Mouse (Mus musculus) left cerebral cortex, postnatal 36 days (tissue): Measurements from ENCODE around the gene Cdiptos. TPM values are rescaled to one million over a fixed set of nuclear protein-coding genes. Genes with fewer than 3 reads are reported as not detected.

Experiments
- DNase-seq, 2 experiments: peaks; one replicate each; pipeline ENCODE4 v3.0.0; 2021 to 2022; ENCODE audit warnings: low spot score in 2 of 2, mixed read lengths in 1 of 2
- intact Hi-C: fragments of 180-260 bp; cut with DNase I; formaldehyde crosslinking; loops from one replicate; pipeline ENCODE4 v1.15.1; 2025
- total RNA-seq, 2 experiments: library from RNA; stranded (reverse); gene quantifications; 2 replicates each; pipeline ENCODE4 v1.2.3; 2021

Gene Cdiptos
- total RNA-seq, 2 experiments from 2014 or later = not detected

DNA sequence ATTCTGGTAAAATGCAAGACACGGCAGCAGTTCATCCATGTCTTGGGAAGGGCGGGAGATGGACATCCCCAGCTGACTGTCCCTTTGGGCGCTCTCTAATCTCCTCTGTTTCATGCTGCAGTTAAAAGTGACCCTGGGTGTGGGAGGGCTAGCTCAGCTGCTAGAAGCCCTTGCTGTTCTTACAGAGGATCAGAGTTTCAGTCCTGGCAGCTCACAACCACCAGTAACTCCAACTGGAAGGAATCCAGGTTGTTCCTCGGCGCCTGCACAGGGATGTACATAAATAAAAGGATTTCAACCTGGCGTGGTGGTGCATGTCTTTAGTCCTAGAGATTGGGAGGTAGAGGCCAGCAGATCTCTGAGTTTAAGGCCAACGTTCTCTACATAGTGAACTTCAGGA is 7.2 kb upstream of the Cdiptos start:
- DNase-seq = no peak
- intact Hi-C loops = no loop called here

DNA sequence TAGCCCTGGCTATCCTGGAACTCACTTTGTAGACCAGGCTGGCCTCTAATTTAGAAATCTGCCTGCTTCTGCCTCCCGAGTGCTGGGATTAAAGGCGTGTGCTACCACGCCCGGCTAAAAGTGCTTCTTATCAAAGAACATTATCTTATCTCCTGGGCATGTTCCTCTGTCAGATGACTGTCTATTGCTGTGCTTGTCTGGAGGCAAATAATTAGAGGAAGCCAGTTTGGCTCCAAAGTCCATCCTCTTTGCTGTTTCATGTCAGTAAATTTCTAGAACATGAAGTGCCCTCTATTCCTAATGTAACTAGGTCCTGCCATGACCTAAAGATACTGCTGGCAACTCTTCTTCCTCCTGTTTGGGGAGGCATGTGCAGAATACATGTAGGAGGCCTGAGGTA is 6.2 kb upstream of the Cdiptos start:
- DNase-seq = no peak
- intact Hi-C loops = no loop called here

GRCm38 (mm10) chr7:126981601-126982000 is 5.7 kb upstream of the Cdiptos start:
- no peak for DNase-seq
- intact Hi-C loops = no loop called here

- intact Hi-C loops = loop anchor here (5.0 kb wide), 1 partner anchor 123 kb away; no protein-coding TSS in a partner anchor
- DNase-seq = no peak
Observed at GRCm38 (mm10) chr7:126978841-126979240, 2.9 kb upstream of the Cdiptos start.

- intact Hi-C loops = loop anchor here (2.0 to 5.0 kb wide), 2 partner anchors 40 to 125 kb away; partner anchors contain the start of genes Pagr1a and Pagr1b
Observed at GRCm38 (mm10) chr7:126976878-126977459, 1.1 kb upstream of the Cdiptos start.

DNA sequence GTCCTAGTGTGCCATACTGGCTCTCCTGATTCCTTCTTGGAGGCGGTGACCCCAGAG is 177 bp downstream of the Cdiptos start, which contains the start of gene Cdipt:
TSS of gene Cdipt (plus strand) at position 22 of the 57 bp plus-strand sequence.
- no peak for DNase-seq
- intact Hi-C loops = loop anchor here (2.0 to 5.0 kb wide), 2 partner anchors 25 to 127 kb away; partner anchors contain the start of gene Sez6l2

More at GRCm38 (mm10) chr7:126976878-126977459, 1.1 kb upstream of the Cdiptos start:
- DNase-seq = no peak

- intact Hi-C loops = loop anchor here (2.0 to 5.0 kb wide), 2 partner anchors 25 to 127 kb away; partner anchors contain the start of gene Sez6l2
- DNase-seq = no peak
Observed at GRCm38 (mm10) chr7:126975493-126975892, 405 bp downstream of the Cdiptos start.

DNA sequence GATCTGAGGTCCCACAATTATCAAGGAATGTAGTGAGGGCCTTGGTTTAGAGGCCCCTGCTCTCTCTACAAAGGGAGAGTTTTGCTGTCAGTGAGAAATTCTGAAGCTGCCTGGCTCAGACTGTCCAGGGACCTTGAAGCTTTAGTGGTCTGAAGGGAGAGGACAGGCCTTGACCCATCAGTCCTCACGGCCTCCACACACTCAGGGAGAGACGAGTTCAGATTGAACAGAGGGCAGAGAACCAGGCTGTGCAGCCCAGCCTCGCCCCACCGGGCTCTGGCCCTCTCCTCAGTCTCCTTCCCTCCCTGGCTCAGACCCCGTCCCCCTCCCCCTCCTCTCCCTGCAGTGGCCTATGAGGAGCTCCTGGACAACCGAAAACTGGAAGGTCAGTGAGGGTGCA is 8.5 kb downstream of the Cdiptos start:
- DNase-seq = no peak
- intact Hi-C loops = no loop called here

DNA sequence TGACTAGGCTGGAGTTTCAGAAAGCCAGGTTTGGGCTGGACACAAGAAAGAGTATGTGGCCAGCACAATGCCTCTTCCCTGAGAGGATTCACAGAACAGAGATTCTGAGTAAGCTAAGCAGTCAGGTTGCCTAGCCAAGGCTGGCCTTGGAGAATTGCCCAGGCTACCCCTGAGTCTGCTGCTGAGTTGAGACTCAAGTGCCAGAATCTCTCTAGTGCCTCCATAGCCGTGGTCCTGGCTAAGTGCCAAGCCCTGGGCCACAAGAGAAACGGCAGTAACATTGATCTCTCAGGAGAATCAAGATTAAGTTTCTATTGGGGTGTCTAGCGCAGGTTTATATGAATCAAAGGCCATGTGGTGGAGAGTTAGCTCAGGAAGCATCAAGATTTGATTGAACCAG is 10.3 kb downstream of the Cdiptos start:
- no peak for DNase-seq
- intact Hi-C loops = no loop called here

DNA sequence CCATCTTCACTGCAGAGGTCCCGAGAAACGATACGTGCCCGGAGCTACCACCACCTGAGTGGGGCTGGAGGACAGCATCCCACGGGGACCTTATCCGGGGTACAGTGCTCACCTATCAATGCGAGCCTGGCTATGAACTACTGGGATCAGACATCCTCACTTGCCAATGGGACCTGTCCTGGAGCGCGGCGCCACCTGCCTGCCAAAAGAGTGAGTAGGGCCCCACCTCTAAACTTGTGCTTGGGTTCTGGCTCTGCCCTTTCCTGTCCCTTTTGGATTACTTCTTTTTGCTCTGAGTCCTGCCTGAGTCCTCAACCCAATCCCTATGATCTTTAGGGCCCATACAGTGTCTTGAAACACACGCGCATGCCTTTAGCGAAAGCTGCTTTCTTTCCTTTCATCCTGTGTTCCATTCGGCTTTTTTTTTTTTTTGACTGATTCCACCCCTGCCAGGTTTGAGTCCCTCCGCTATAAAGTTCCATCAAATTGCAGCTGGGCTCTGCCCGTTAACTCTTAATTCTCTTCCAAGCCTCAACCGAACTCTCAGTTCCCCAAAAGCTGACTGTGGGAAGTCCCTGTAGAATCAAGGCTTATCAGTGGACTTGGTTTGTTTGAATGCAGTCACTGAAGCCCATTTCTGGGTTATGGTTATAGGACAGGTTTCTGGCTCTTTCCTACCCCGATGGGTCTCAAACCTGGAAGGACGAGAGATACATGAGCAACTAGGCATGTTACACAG is 12.2 kb downstream of the Cdiptos start:
- no peak for DNase-seq
- intact Hi-C loops = no loop called here

DNA sequence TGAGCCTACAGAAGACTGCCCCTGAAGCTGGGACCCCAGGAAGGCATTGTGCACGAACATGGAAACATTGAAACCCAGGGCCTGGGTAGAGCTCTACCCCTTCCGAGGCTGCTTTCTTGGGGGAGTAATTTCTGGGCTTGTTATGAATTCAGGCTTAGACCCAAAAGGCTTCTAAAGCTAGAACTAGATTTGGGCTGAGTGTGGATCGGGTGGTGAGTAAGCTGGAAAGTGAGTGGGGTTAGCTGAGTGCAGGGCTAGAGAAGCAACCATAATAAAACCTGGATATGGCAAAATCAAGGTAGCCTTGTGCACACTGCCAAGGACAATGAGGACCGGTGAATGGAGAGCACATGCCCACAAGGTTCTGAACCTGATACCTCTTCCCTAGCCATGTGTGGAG is 13.9 kb downstream of the Cdiptos start:
- intact Hi-C loops = no loop called here
- DNase-seq = no peak

- intact Hi-C loops = no loop called here
- no peak for DNase-seq
Observed at GRCm38 (mm10) chr7:126961095-126961494, 14.8 kb downstream of the Cdiptos start.

- intact Hi-C loops = no loop called here
- no peak for DNase-seq
Observed at GRCm38 (mm10) chr7:126959780-126960179, 16.1 kb downstream of the Cdiptos start.

GRCm38 (mm10) chr7:126955125-126955524 is 20.8 kb downstream of the Cdiptos start:
- intact Hi-C loops = no loop called here

GRCm38 (mm10) chr7:126952646-126953045 is 23.3 kb downstream of the Cdiptos start:
- intact Hi-C loops = loop anchor here (5.0 kb wide), 1 partner anchor 70 kb away; the partner anchor contains the start of gene Taok2
- DNase-seq = no peak

More at GRCm38 (mm10) chr7:126955125-126955524, 20.8 kb downstream of the Cdiptos start:
- no peak for DNase-seq

- intact Hi-C loops = loop anchor here (2.0 to 5.0 kb wide), 3 partner anchors 23 to 69 kb away; partner anchors contain the start of genes Cdipt, Pagr1a, Pagr1b and Taok2
- DNase-seq = no peak
Observed at GRCm38 (mm10) chr7:126951741-126952140, 24.2 kb downstream of the Cdiptos start.

DNA sequence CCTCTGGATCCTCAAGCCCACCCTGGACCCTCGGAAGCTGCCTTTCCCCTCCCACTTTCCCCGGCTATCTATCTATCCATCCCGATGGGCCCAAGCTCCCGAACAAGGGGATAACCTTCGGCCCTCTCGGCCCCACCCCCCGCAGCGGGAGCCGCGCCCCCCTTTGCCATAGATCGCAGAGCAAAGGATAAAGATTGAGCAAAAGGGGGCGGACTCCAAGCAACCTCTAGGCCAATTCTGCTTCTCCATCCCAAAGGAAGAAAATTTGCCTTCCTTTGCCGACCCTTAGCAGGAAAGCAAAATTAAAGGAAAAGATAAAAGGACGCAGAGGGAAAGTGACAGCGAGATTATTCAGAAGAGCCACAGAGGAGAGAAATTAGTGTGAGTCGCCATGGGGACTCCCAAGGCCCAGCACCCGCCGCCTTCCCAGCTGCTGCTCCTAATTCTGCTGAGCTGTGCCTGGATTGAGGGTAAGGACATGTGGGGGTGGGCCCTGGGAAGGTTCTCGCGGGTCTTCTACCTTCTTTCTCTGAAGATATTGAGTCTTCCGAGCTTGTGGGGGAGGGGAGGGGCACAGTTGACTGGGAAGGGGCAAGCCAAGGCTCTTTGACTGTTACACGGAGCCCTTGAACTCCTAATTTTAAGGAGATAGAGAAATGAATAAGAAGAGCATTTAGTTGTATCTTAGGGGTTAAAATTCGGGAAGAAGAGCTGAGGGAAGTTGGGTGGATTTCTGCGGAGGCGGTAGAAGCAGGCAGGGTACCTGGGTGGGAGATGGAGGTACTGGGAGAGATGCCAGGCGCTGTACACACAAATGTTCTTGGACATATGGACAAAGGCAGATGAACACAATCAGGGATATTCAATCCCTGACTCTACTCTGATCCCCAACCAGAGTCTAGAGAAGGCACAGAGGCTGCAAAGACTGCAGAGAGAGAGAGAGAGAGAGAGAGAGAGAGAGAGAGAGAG is 25.0 kb downstream of the Cdiptos start:
- DNase-seq = no peak
- intact Hi-C loops = loop anchor here (2.0 to 5.0 kb wide), 3 partner anchors 24 to 69 kb away; partner anchors contain the start of genes Cdipt, Pagr1a, Pagr1b and Taok2

DNA sequence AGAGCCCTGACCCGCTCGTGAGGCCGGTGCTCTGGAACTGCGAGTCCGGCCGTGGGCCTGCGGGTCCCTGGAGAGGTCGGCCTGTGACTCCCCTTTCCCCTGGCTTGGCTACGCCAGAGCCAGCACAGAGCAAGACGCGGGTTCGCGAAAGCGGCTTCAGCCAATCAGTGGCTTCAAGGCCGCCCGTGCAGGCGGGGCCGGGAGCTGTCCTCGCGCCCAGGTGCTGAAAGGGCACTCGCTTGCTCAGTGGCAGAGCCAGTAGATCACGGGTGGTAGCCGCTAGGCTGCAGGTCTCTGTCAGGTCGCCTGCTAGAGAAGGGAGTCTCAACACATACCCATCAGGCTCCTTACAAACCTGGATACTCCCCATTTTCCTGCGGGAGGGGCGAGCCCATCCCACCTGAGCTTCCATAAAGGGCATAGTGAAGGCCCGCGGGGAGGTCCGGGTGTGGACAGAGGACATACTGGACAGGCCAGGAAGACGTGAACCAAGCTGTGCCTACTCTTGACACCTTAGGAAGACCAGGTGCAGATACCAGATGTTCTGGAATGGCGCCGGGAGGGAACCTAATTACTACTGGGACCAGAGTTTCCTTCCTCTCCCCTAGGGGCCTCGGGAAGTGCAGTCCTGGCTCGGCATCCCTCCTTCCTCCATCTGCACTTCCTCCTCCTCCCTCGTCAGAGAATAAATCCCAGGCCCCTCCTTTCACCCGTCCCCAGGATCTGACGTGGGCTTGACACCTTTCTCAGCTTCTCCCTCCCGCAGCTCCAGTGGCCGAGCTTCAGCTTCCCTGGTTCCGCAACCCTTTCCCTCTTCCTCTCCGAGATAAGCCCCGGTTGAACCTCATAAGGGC is 25.9 kb downstream of the Cdiptos start, which contains the start of gene Sez6l2:
TSS of gene Sez6l2 (plus strand) at position 771 of the 854 bp plus-strand sequence.
- intact Hi-C loops = loop anchor here (2.0 to 5.0 kb wide), 3 partner anchors 25 to 68 kb away; partner anchors contain the start of genes Cdipt, Pagr1a, Pagr1b and Taok2
- peak; percentile 84 to 85 for DNase-seq

DNA sequence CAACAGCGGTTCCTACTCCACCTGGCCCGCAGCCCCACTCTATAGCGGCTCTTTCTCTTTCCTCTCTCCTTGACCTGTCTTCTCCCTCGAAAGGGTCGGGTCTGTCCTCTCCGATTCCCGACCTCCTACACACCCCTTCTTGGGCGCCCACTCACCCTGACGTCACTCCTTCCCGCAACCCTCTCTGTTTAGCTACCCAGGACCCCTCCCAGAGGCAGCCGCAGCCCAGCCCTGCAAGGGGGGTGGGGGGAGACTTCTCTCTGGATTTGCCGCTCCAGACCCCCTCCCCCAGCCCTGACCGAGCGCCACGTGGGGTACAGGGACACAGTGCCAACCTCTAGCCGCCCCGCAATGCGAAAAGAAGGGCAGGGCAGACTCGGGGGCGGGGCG is 26.5 kb downstream of the Cdiptos start, which contains the start of gene Asphd1:
TSS of gene Asphd1 (minus strand) at position 180 of the 390 bp plus-strand sequence.
- intact Hi-C loops = no loop called here
- peak; percentile 67 to 80 for DNase-seq
